Mouse (Mus musculus) gastrocnemius, adult 8-10 months (tissue): Measurements from ENCODE around the gene Kmt2e. TPM values are rescaled to one million over a fixed set of nuclear protein-coding genes. Genes with fewer than 3 reads are reported as not detected.

Source experiments
- DNase-seq, 2 experiments: peaks; one replicate each; pipeline ENCODE4 v3.0.0; 2022; ENCODE audit warnings: low spot score in 2 of 2
- total RNA-seq, 4 experiments: library from RNA; stranded (reverse); gene quantifications; 2 replicates each; pipeline ENCODE4 v1.2.4; 2022

Kmt2e gene
- total RNA-seq, 4 experiments from 2014 or later, result 23.9 to 33.7 (median 28.2) TPM

DNA sequence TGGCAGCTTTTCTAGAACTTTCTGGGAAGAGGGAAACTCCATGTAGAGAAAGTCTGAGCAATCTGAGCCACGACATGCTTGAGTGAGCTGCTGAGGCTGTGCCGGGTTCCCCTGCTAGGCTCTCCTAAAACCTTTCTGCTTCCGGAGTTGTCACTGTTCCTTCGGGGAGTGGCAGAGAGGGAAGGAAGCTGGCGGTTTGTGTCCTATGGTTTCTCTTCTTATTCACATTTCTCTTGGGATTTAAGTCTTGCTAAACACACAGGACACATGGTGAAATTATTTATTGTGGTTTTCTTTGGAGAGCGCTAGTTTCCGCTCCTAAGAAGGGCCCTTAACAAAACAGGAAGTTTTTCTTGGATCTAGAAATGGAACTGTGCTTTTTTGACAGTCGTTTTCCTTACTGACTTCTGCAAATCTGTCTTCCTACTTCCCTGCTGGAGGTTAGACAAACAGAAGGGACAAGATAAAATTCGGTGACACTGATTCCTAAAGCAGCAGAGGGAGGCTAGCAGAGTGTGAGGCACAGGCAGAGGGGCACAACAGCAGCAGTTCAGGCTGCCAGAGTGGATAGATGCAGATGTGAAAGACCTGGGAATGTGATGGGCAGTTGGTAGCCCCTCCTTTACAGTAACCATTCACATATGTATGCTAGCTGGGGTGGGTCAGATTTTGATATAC, 24.1 kb upstream of the Kmt2e start:
- no peak for DNase-seq

DNA sequence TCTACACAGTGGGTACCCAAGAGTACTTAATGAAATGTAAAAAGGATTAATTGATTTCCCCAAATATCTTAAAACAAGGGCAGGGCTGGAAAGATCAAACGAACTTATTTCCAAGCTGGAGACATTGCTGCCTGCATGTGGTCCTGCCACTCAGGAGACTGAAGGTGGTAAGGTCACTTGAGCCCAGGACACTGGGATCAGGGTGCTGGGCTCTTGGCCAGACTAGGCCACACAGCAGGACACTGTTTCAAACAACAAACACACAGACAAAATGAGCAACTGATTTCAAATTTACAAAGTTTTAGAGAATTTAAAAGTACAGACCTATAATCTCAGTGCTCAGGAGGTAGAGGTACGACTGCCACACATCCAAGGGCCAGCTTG, 23.5 kb upstream of the Kmt2e start:
- peak in 1 of 2 experiments; percentile 55 for DNase-seq

DNA sequence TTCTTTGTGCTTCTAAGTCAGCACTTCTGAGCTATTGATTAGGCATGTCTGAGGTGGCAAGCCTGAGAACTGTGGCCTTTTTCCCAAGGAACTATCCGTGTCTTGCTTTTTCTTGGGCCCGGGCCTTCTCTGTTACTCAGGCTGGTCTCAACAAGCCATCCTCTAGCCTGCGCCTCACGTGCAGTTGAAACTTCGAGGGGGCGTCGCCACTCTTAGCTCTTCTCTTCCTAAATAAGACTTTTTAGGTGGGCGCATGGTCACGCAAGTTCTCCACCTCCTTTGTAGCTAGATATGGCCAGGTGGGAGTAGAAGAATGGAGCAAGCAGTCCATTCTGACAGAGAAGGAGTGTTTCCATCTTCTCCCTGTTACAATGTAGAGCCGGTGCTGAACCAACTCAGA, 22.6 kb upstream of the Kmt2e start:
- DNase-seq, result no peak

DNA sequence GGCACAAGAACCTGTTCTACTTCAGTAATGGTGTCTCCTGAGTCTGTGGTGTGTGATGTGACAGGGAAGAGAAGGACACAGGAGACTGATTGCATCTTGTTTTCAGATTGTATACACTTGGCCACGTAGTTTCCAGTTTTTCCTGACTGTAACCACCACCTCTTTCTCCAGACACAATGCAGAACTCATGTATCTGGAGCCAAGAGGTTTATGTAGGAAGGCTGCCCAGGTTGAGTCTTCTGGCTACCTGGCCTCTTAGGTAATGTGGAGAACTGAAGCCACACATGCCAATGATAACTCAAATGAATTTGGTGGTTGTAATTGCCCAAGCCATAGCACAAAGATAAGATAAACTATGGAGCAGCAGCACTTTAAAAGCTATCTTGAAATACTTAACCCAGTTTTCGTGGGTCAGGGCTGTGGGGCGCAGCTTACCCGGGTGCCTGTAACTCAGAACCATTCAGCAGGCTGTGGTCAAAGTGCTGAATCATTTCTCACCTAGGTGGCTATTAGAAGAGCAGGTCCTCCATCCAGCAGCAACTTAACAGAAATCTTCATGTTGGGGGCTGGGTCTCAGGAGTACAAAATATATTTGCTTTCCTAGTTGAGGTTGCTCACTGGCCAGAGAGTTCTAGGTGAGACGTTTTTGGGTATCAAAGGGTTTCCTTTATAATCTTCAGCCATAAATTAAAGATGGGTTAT, 21.8 kb upstream of the Kmt2e start:
- no peak for DNase-seq

GRCm38 (mm10) chr5:23413058-23413457, 21.2 kb upstream of the Kmt2e start:
- no peak for DNase-seq

- DNase-seq, result peak; percentile 54 to 68
Measured at GRCm38 (mm10) chr5:23413575-23414470, 20.4 kb upstream of the Kmt2e start.

- no peak for DNase-seq
Measured at GRCm38 (mm10) chr5:23414490-23415126, 19.6 kb upstream of the Kmt2e start.

GRCm38 (mm10) chr5:23415571-23416285, 18.5 kb upstream of the Kmt2e start:
- DNase-seq, result no peak

- no peak for DNase-seq
Measured at GRCm38 (mm10) chr5:23416286-23416643, 18.0 kb upstream of the Kmt2e start.

DNA sequence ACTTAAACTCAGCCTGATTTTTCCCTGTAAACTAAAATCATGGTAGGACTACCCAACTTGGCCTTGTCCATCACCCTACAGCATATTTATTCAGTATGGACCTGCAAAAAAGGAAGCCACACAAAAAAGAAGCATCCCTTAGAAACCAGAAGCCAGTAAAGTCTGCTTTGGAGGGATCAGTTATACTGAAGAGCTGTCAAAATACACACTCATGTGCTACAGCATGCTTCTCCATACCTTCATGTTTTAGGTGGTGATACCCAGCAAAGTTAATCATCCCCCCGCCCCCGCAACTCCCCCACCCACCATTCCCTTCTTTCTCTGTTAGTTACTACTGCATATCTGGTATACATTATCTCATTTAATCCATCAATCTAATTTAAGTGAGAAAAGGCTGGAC, 16.5 kb upstream of the Kmt2e start:
- no peak for DNase-seq

GRCm38 (mm10) chr5:23418147-23418781, 16.0 kb upstream of the Kmt2e start:
- peak; percentile 83 to 87 for DNase-seq

DNA sequence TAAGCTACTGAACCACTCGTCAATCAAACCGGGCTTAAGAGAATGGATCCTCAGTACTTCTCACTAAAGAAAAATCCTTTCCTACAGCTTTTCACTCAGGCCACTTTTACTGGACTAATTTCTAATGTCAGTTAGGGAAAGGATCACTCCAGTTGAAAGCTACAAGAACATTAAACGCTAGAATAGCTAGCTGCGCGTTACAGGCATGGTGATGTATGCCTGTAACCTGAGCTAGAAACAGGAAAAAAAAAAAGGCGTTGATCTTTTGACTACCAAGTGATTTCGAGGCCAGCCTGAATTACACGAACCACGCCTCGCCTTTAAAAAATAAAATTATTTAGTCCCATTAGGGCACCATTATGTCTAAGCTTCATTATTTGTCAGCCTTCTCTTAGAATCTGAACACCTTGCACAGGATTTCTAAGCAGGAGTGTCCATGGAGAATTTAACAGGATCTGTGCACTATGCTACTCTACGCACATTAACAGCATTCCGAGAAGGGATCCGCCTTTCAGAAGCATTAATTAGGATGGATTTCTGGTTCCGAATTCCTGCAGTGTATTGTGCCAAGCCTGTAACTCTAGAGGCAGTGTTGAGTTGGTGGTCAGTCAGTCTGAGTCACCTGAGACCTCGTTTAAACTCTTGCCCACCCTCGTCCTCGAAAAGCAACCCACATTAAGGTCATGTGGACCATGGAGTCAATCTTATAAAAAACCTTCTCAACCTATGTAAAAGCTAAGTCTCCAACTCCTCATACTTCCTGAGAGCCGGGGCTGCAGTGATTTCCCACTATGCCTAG, 15.2 kb upstream of the Kmt2e start:
- no peak for DNase-seq

- DNase-seq, result no peak
Measured at GRCm38 (mm10) chr5:23419616-23420170, 14.5 kb upstream of the Kmt2e start.

GRCm38 (mm10) chr5:23420410-23420809, 13.8 kb upstream of the Kmt2e start:
- no peak for DNase-seq

DNA sequence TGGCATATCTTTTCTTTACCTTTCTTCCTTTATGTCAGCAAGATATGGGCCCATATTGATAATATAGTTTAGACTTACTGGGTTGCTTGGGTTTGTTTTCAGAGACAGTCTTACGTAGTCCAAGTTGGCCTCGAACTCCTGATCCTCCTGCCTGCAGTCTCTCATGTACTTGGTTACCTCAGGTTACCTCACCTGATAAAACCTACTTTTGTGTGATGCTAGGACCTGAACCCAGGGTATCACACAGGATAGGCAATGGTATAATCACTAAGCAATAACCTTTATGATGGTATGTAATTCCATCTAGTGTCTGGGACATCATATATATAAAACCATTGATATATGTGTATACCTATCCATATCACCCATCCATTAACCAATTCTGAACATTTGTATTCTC, 12.8 kb upstream of the Kmt2e start:
- no peak for DNase-seq

DNA sequence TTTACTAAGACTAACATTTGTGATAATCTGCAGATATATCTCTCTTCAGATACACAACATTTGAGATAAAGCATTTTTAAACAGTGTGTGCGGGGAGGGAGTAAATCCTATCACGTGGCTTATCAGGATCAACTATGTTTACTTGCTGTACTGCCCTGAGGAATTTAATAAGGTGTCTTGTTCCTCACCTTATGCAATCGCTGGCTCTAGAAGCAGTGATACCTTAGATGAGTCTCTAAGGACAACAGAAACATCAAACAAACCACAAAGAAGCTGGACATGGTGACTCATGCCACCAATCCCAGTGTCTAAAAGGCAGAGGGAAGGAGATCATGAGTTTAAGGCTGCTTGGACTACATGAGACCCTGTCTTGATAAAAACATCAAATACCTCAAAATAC, 11.2 kb upstream of the Kmt2e start:
- no peak for DNase-seq

- no peak for DNase-seq
Measured at GRCm38 (mm10) chr5:23427501-23427900, 6.7 kb upstream of the Kmt2e start.

DNA sequence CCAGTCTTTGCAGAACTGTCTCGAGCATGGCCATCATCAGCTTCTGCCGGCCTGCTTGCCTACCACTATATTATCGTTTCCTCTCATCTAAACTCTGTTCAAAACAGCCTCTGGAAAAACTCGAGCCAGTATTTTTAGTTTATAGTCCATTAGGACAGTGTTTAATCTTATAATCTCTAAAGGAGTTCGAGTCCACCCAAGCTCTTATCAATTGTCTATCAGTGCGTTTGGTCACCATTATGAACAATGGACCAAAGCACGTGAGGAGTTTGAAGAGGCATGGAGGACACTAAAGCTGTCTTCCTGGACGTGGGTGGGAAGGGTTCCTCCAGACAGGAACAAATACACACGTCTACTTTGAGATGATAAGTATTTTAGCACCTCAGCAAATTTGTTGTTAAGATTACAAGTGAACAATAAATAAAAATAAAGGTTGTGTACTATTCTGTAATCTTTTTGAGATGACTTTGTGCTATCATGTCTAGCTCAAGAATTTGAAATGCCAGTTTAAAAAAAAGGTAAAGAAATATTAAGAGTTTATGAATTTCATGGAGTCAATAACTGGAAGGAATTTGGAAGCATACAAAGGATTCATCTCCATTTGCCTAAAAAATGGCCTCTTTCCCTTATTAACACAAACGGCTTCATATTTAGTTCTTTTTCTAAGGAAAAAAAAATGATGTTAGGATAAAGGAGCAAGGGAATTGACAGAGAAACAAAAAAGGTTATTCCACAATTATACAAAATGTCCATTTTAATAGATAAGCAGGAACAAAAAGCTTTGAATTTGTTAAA, 3.0 kb upstream of the Kmt2e start:
- no peak for DNase-seq
